Mouse (Mus musculus) lung, adult 10 weeks (tissue): ENCODE results near the gene Pde3a. TPM values are rescaled to one million over a fixed set of nuclear protein-coding genes. Genes with fewer than 3 reads are reported as not detected.

Experiments used
- polyA plus RNA-seq: library from polyadenylated mRNA; stranded (reverse); fragments of 350-450 nt; fragmentation: Illumina TruSeq; extraction: RNeasy Lipid Tissue Mini Kit (QIAGEN cat#74804); gene quantifications from one replicate; pipeline ENCODE4 v1.2.3, GENCODE M21; 2014; ENCODE audit warnings: low read depth, low replicate concordance; ENCODE audit not compliant: insufficient read depth

Gene Pde3a
- polyA plus RNA-seq: 8.2 TPM

DNA sequence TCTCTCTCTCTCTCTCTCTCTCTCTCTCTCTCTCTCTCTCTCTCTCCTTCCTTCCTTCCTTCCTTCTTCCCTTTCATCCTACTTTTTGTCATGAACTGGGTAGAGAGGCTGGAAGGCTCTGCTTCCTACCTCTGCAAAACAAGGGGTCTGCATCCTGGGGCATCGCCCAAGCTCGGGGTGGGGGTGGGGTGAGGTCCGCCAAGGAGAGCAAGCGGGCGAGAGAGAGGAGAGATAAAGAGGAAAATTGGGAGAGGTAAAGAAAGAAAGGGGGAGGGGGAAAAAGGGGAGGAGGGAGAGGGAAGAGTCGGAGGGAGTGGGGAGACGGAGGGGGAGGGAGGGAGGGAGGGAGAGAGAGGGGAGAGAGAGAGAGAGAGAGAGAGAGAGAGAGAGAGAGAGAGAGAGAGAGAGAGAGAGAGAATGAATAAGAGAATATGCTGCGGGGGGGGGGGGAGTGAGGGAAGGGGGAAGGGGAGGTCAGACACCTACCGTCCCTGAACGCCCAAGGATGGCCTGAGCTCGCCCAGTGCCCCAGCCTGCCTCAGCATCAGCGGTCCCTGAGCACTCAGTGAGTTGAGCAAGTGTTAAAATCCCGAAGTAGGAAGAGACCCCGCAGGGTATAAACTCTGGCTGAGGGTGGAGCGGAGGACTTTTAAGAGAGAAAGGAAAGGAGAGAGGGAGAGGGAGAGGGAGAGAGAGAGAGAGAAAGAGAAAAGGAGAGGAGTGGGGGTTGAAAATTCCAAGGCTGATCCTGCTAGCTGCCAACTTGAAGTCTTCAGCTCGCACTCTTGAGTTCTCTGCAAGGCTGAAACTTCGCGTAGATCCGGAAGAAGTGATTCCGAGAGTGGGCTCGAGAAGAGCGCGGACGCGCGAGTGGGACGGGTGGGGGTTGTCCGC lies at the start of gene Pde3a:
Gene Pde3a (plus strand): TSS at position 579 of the 894 bp plus-strand sequence.

DNA sequence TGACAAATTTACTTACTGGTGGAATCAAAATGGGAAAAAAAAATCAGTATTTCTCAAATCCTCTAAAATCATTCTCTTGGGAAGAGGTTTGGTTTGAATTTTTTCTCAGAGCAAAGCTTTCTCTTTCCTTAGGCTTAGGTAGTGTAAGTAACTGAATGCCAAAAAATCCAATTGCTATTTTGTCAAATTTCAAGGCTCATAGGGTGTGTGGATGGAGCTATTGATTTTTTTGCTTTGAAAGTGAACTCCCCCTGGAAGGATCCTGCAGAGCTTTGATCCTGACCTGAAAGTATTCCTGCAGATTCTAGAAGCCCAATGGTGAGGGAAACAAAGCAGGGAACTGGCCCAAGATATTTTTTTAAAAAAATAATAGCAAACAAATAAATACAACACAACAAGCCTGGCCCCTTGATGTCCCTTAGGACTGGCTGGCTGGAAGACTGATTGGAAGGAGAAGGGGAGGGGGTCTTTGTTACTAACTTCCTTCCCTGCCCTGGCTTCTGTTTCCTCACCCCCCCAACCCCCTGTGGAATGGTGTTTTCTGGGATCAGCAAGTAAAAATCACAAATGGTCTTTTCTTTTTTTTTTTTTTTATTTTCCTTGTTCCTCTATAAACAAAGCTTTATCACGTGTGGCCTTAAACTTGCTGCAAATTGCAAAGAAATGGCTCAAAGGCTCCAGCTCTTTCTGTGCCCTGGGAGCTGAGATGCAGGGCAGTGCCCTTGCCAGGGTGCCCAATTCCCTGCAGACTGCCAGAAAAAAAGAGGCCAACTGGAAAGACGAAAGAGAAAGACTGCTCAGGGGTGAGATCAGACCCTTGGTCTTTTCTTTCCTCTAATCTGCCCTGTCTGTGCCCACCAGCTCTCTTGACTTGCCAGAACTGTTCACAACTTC lies 274.9 kb downstream of the Pde3a start, which contains the start of gene Slco1c1:
Gene Slco1c1 (plus strand): TSS at position 622 of the 894 bp plus-strand sequence.

